Mouse (Mus musculus) stomach, embryonic 15.5 days (tissue): ENCODE measurements around the gene Slc13a2. TPM values are rescaled to one million over a fixed set of nuclear protein-coding genes. Genes with fewer than 3 reads are reported as not detected.

Source experiments
- polyA plus RNA-seq: library from polyadenylated mRNA; unstranded; fragments of >200 nt; fragmentation: Nextera tagmentation; extraction: Ambion mirVana; gene quantifications from 2 replicates; pipeline ENCODE4 v1.2.1, GENCODE M21; 2015

Slc13a2 gene
- polyA plus RNA-seq, 1 experiment from 2014 or later, result 0.51 TPM

Other genes with a start within 250 kb of the Slc13a2 start
- gene Nek8, start 245.5 kb downstream of the Slc13a2 start, polyA plus RNA-seq, result 15.4 and 18.2 TPM in 2 replicates
- gene Tlcd1, start 245.5 kb downstream of the Slc13a2 start, polyA plus RNA-seq, result 29.8 and 30.8 TPM in 2 replicates
- 1,236 and 1,312 TPM in 2 replicates for gene Rpl23a, start 238.6 kb downstream of the Slc13a2 start, polyA plus RNA-seq
- 111 and 120 TPM in 2 replicates for gene Rab34, start 233.8 kb downstream of the Slc13a2 start, polyA plus RNA-seq
- 2.9 and 3.0 TPM in 2 replicates for gene Proca1, start 228.8 kb downstream of the Slc13a2 start, polyA plus RNA-seq
- 89.7 and 92.1 TPM in 2 replicates for gene Sdf2, start 176.5 kb downstream of the Slc13a2 start, polyA plus RNA-seq
- 22.8 and 25.7 TPM in 2 replicates for gene Supt6, start 176.2 kb downstream of the Slc13a2 start, polyA plus RNA-seq
- 76.7 and 82.5 TPM in 2 replicates for gene 2610507B11Rik, start 160.5 kb downstream of the Slc13a2 start, polyA plus RNA-seq
- gene BC030499, start 131.4 kb downstream of the Slc13a2 start, polyA plus RNA-seq, result 0.26 and 0.37 TPM in 2 replicates
- gene Spag5, start 120.7 kb downstream of the Slc13a2 start, polyA plus RNA-seq, result 33.3 and 34.6 TPM in 2 replicates
- 24.1 and 24.5 TPM in 2 replicates for gene Aldoc, start 99.2 kb downstream of the Slc13a2 start, polyA plus RNA-seq
- 67.8 and 75.7 TPM in 2 replicates for gene Pigs, start 93.8 kb downstream of the Slc13a2 start, polyA plus RNA-seq
- gene Unc119, start 78.7 kb downstream of the Slc13a2 start, polyA plus RNA-seq, result 34.1 and 34.8 TPM in 2 replicates
- 0.63 and 0.90 TPM in 2 replicates for gene Foxn1, start 35.7 kb downstream of the Slc13a2 start, polyA plus RNA-seq
- 11.9 and 12.4 TPM in 2 replicates for gene Slc46a1, start 43.5 kb upstream of the Slc13a2 start, polyA plus RNA-seq
- 2.6 and 3.3 TPM in 2 replicates for gene Sarm1, start 75.5 kb upstream of the Slc13a2 start, polyA plus RNA-seq
- 59.8 and 67.8 TPM in 2 replicates for gene Vtn, start 76.9 kb upstream of the Slc13a2 start, polyA plus RNA-seq
- gene Sebox, start 81.2 kb upstream of the Slc13a2 start, polyA plus RNA-seq, result not detected in 2 replicates
- gene Tmem199, start 90.0 kb upstream of the Slc13a2 start, polyA plus RNA-seq, result 45.5 and 47.2 TPM in 2 replicates
- gene Poldip2, start 90.0 kb upstream of the Slc13a2 start, polyA plus RNA-seq, result 131 and 145 TPM in 2 replicates
- gene Tnfaip1, start 114.1 kb upstream of the Slc13a2 start, polyA plus RNA-seq, result 66.3 and 73.6 TPM in 2 replicates
- 142 and 147 TPM in 2 replicates for gene Ift20, start 114.1 kb upstream of the Slc13a2 start, polyA plus RNA-seq
- gene Tmem97, start 128.6 kb upstream of the Slc13a2 start, polyA plus RNA-seq, result 244 and 293 TPM in 2 replicates